Mouse (Mus musculus) cortical plate, adult 2 months (tissue): ENCODE data around the gene Trim2.

Experiments used
- CTCF ChIP-seq: fragments of 200-500 bp; IDR thresholded peaks from 2 replicates; pipeline ENCODE4 v1.5.1; 2011; ENCODE audit warnings: mild to moderate bottlenecking, control low read depth, low read length; ENCODE audit not compliant: insufficient read depth; ENCODE audit errors: extremely low read depth
- POLR2A ChIP-seq: fragments of 200-500 bp; IDR thresholded peaks from 2 replicates; pipeline ENCODE4 v1.6.1; 2011; ENCODE audit warnings: mild to moderate bottlenecking, low read length, control low read depth; ENCODE audit not compliant: insufficient read depth; ENCODE audit errors: extremely low read depth

DNA sequence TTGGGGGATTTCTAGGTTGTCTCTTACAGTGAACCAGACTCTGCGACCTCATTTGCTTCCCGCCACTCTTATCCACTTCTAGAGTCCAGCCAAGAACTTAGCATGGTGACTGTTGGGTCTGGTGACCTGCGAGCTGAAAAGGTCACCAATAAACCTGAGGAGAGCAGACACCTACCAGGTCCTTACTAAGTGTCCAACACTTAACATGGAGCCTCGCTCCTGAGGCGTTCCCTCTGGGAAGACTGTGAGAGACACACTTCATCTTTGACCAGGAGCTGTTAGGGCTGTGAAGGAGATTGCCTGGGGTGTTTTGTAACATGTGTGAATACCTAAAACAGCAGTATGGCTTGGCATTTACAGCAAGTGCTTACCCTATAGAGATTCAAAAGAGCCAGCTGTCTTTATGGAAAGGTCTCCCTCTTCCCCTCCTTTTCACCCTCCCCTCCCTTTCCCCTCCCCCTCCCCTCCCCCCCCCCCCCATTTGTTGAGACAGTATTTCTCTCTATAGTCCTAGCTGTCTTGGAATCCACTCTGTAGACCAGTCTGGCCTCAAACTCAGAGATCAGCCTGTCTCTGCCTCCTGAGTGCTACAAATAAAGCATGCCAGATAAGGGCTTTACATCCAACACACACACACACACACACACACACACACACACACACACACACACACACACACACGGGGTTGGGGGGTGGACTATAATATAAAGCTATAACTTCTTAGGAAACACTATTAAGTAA lies 7.3 kb upstream of the Trim2 start:
- TF ChIP-seq POLR2A (no peak), CTCF (no peak)
